Mouse (Mus musculus): ENCODE data around the gene Zfp467. TPM values are rescaled to one million over a fixed set of nuclear protein-coding genes. Genes with fewer than 3 reads are reported as not detected.
A peak's percentile ranks its signal among the peaks of the same experiment; 100 is the strongest.

Gene Zfp467
- total and polyA plus RNA-seq, 2 experiments from 2014 or later = 28.0 to 44.6 TPM

DNA sequence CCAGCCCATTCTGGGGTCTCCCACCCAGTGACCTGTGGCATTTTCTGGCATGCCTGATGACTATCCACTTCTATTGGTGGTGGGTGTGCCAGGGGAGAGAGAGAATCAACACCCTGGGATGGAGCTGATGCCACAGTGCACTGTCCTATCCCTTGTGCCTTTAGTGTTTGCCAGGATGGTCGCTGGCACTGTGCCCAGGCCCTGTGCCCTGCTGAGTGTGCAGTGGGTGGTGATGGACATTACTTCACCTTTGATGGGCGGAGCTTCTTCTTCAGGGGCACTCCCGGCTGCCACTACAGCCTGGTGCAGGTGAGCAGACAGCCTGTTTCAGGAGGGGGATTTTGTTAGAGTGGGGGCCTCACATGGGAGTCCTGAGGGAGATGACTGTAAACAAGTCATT lies 7.1 kb upstream of the Zfp467 start:
- no peak overlapping the region for H3K4me2 ChIP-seq (ENCODE audit: low read depth, low read length, poor library complexity, severe bottlenecking)
- DNase-seq (ENCODE audit: low spot score) = no peak
- no peak overlapping the region for H3K4me3 ChIP-seq (ENCODE audit: low read depth, low read length)
- H3K9ac ChIP-seq (replicated peaks; ENCODE audit: low read length, poor library complexity, severe bottlenecking) = no peak overlapping the region
- no peaks in the 10 kb centered on the region for H3K27me3 ChIP-seq (ENCODE audit: insufficient read depth, low read length)
- H3K9me3 ChIP-seq (ENCODE audit: low read length) = no peaks in the 10 kb centered on the region
- ATAC-seq (ENCODE audit: low FRiP score) = no peak; the same call in 1 of the 2 replicates
- 73% methylated on average over 3 of the region's 3 CpGs for WGBS
- no peak for TF ChIP-seq CTCF (IDR thresholded peaks at IDR 0.05)
- no peak overlapping the region for H3K27ac ChIP-seq (ENCODE audit: low read depth, low read length)
- no peaks in the 10 kb centered on the region for H3K4me1 ChIP-seq (ENCODE audit: insufficient read depth, low read length)
- H3K36me3 ChIP-seq (ENCODE audit: insufficient read depth, low read length) = no peaks in the 10 kb centered on the region

DNA sequence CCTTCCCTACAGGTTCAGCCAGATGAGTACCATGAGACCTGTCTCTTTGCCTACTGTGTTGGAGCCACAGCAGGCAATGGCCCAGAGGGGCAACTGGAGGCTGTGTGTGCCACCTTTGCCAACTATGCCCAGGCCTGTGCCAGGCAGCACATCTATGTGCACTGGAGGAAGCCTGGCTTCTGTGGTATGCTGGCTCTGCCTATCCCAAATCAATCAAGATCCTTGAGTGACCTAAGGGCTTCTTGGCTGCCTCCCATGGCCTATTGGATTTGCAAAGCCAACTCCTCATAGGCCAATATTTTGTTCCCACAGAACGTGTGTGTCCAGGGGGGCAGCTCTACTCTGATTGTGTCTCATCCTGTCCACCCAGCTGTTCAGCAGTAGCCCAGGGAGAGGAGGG lies 6.5 kb upstream of the Zfp467 start:
- H3K36me3 ChIP-seq (ENCODE audit: insufficient read depth, low read length) = no peaks in the 10 kb centered on the region
- 40% methylated on average over 1 of the region's 1 CpGs for WGBS
- H3K27ac ChIP-seq (ENCODE audit: low read depth, low read length) = no peak overlapping the region
- no peak for DNase-seq (ENCODE audit: low spot score)
- no peaks in the 10 kb centered on the region for H3K4me1 ChIP-seq (ENCODE audit: insufficient read depth, low read length)
- H3K4me2 ChIP-seq (ENCODE audit: low read depth, low read length, poor library complexity, severe bottlenecking) = no peak overlapping the region
- no peak overlapping the region for H3K9ac ChIP-seq (replicated peaks; ENCODE audit: low read length, poor library complexity, severe bottlenecking)
- no peak overlapping the region for H3K4me3 ChIP-seq (ENCODE audit: low read depth, low read length)
- ATAC-seq (ENCODE audit: low FRiP score) = no peak
- no peak for TF ChIP-seq CTCF (IDR thresholded peaks at IDR 0.05)
- no peaks in the 10 kb centered on the region for H3K9me3 ChIP-seq (ENCODE audit: low read length)
- no peaks in the 10 kb centered on the region for H3K27me3 ChIP-seq (ENCODE audit: insufficient read depth, low read length)

DNA sequence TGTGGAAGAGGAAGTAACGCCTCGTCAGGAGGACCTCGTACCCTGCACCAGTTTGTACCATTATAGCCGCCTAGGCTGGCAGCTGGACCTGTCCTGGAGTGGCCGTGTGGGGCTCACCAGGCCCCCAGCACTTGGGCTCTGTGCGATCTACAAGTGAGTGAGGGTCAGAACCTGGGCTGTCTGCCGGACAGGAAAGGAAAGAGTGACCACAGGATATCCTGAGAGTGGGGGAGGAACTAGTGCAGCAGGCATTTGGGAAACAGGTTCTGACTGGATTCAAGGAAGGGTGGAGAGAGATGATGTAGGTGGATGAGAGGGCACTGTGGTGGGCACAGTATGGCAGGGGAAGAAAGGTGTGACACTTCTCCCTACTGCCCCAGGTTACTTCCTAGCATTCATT lies 2.9 kb upstream of the Zfp467 start:
- no peaks in the 10 kb centered on the region for H3K9me3 ChIP-seq (ENCODE audit: low read length)
- no peaks in the 10 kb centered on the region for H3K36me3 ChIP-seq (ENCODE audit: insufficient read depth, low read length)
- H3K27me3 ChIP-seq (ENCODE audit: insufficient read depth, low read length) = no peaks in the 10 kb centered on the region
- DNase-seq (ENCODE audit: low spot score) (no peak), ATAC-seq (ENCODE audit: low FRiP score) (no peak)
- no peak overlapping the region for H3K4me2 ChIP-seq (ENCODE audit: low read depth, low read length, poor library complexity, severe bottlenecking)
- H3K9ac ChIP-seq (replicated peaks; ENCODE audit: low read length, poor library complexity, severe bottlenecking) = no peak overlapping the region
- WGBS = 79% methylated on average over 7 of the region's 7 CpGs
- peaks cover 3% of the 10 kb centered on the region; the same call in 1 of the 2 replicates for H3K4me1 ChIP-seq (ENCODE audit: insufficient read depth, low read length)
- no peak overlapping the region for H3K27ac ChIP-seq (ENCODE audit: low read depth, low read length)
- TF ChIP-seq CTCF (IDR thresholded peaks at IDR 0.05) = no peak
- no peak overlapping the region for H3K4me3 ChIP-seq (ENCODE audit: low read depth, low read length)

DNA sequence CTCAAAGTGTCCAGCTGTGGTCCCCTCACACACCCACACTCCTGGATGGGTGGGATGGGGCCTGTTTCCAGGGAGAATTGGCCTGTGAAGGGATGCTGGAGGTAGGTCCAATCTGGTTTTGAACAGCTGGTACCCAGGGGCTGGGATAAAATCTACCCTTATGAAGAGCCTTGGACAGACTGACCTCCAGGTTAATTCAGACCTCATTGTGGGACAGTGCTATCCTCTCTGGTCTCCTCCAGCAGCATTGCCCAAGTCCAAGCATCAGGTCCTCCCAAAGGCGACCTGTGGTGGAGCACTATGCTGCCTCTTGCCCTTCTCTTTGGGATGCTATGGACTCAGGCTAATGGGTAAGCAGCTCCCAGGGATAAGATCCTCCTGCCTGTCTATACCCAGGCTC lies 2.3 kb upstream of the Zfp467 start, which contains the start of gene Sspo:
Gene Sspo (plus strand): TSS at position 301 of the 400 bp plus-strand sequence.
- no peak for TF ChIP-seq CTCF (IDR thresholded peaks at IDR 0.05)
- no peaks in the 10 kb centered on the region for H3K27me3 ChIP-seq (ENCODE audit: insufficient read depth, low read length)
- peaks cover 5% of the 10 kb centered on the region; the same call in 1 of the 2 replicates for H3K4me1 ChIP-seq (ENCODE audit: insufficient read depth, low read length)
- WGBS = 85% methylated on average over 1 of the region's 1 CpGs
- H3K9me3 ChIP-seq (ENCODE audit: low read length) = no peaks in the 10 kb centered on the region
- DNase-seq (ENCODE audit: low spot score) = no peak
- H3K9ac ChIP-seq (replicated peaks; ENCODE audit: low read length, poor library complexity, severe bottlenecking) = no peak within 1 kb of the TSS
- no peak within 1 kb of the TSS for H3K4me2 ChIP-seq (ENCODE audit: low read depth, low read length, poor library complexity, severe bottlenecking)
- H3K4me3 ChIP-seq (ENCODE audit: low read depth, low read length) = no peak within 1 kb of the TSS
- no peaks in the 10 kb centered on the region for H3K36me3 ChIP-seq (ENCODE audit: insufficient read depth, low read length)
- no peak within 1 kb of the TSS for H3K27ac ChIP-seq (ENCODE audit: low read depth, low read length)
- no peak for ATAC-seq (ENCODE audit: low FRiP score)

DNA sequence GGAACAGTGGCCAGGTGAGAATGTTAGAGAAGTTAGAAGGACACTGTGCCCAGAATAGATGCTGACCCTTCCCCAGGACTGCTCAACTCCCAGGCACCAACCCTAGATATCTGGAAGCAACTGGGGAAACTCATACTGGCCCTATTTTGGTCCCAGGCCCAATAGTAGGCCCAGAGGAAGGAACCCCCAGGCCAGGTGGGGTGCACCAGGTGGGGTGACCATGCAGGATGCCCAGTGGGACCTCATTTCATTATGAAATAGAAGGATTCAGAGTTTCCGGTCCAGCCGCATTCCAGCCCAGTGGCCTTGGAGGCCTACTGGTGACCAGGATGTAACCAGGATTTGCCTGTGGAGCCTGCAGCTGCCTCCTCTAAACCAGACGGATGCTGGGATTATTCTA lies 1.3 kb upstream of the Zfp467 start:
- Histone ChIP-seq H3K4me3 (ENCODE audit: low read depth, low read length) (no peak overlapping the region), H3K4me2 (ENCODE audit: low read depth, low read length, poor library complexity, severe bottlenecking) (no peak overlapping the region), H3K27me3 (ENCODE audit: insufficient read depth, low read length) (no peaks in the 10 kb centered on the region), H3K9me3 (ENCODE audit: low read length) (no peaks in the 10 kb centered on the region), H3K9ac (replicated peaks; ENCODE audit: low read length, poor library complexity, severe bottlenecking) (no peak overlapping the region), H3K36me3 (ENCODE audit: insufficient read depth, low read length) (peaks cover 7% of the 10 kb centered on the region; the same call in 1 of the 2 replicates), H3K4me1 (ENCODE audit: insufficient read depth, low read length) (peaks cover 5% of the 10 kb centered on the region; the same call in 1 of the 2 replicates), H3K27ac (ENCODE audit: low read depth, low read length) (no peak overlapping the region)
- TF ChIP-seq CTCF (IDR thresholded peaks at IDR 0.05) = no peak
- 75% methylated on average over 3 of the region's 3 CpGs for WGBS
- ATAC-seq (ENCODE audit: low FRiP score) = no peak
- no peak for DNase-seq (ENCODE audit: low spot score)

DNA sequence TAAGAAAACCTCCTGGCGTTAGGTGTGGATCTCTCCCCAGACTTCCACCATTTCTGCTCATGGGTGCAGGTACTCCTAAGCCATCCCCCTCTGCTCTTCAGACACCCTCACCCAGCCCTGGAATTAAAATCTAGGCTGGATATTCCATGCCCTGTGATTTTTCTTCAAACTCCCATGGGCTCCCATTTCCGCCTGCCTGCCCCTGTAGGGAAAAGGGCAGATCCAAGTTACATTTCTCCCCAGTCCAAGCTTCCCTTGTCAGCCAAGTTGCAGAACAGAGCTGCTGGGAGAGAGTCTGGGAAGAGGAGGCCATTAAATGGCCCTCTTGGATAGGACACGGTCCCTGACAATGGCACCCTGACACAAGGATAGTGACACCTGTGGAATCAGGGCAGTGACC lies 631 bp upstream of the Zfp467 start:
- no peak for TF ChIP-seq CTCF (IDR thresholded peaks at IDR 0.05)
- H3K27ac ChIP-seq (ENCODE audit: low read depth, low read length) = peak overlapping the region; percentile 79
- no peaks in the 10 kb centered on the region for H3K27me3 ChIP-seq (ENCODE audit: insufficient read depth, low read length)
- DNase-seq (ENCODE audit: low spot score) (no peak), ATAC-seq (ENCODE audit: low FRiP score) (no peak)
- peak overlapping the region; percentile 89; the same call in 1 of the 2 replicates for H3K9ac ChIP-seq (replicated peaks; ENCODE audit: low read length, poor library complexity, severe bottlenecking)
- peaks cover 5% of the 10 kb centered on the region; the same call in 1 of the 2 replicates for H3K4me1 ChIP-seq (ENCODE audit: insufficient read depth, low read length)
- 35% methylated on average over 3 of the region's 3 CpGs for WGBS
- H3K9me3 ChIP-seq (ENCODE audit: low read length) = no peaks in the 10 kb centered on the region
- peak overlapping the region; percentile 88 for H3K4me2 ChIP-seq (ENCODE audit: low read depth, low read length, poor library complexity, severe bottlenecking)
- peak overlapping the region; percentile 78 for H3K4me3 ChIP-seq (ENCODE audit: low read depth, low read length)
- peaks cover 13% of the 10 kb centered on the region for H3K36me3 ChIP-seq (ENCODE audit: insufficient read depth, low read length)
